Mouse (Mus musculus) cerebellum, adult 11-12 months (tissue): ENCODE measurements at regions not wholly inside any gene's neighbourhood (a gene's known extent, or its start where the extent isn't known, plus 50 kb on each side); places are given as distances from the start of the nearest gene placed in this dataset.
"Not testable (repeated sequence)": the region's sequence is repeated elsewhere in the genome, so short reads cannot be mapped to it uniquely, and the experiment has no call there.

Experiments
- DNase-seq: peaks from one replicate; pipeline ENCODE4 v3.0.0; 2022

- DNase-seq: not testable (repeated sequence)
These were observed 88.4 kb upstream of the Slc2a12 start for GRCm38 (mm10) chr10:22556401-22556800.

GRCm38 (mm10) chr10:22569250-22570010 is 75.4 kb upstream of the Slc2a12 start:
- not testable (repeated sequence) for DNase-seq

GRCm38 (mm10) chr10:22574048-22574447 is 70.8 kb upstream of the Slc2a12 start:
- not testable (repeated sequence) for DNase-seq

DNA sequence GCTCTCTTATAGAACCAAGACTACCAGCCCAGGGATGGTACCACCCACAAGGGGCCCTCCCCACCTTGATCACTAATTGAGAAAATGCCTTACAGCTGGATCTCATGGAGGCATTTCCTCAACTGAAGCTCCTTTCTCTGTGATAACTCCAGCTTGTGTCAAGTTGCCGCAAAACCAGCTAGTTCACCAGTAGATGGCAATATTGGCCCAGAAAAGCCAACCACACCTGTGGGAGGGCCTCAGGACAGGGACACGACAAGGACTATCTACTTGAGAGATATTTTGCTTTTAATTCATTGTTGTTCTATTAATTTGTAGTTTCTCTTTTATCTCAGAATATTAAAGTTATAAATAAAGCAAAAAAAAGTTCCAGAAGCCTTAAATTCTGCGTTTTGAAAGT is 65.4 kb upstream of the Slc2a12 start:
- DNase-seq: peak; percentile 45

GRCm38 (mm10) chr10:22581300-22581699 is 63.5 kb upstream of the Slc2a12 start:
- DNase-seq: not testable (repeated sequence)

- not testable (repeated sequence) for DNase-seq
These were observed 61.5 kb upstream of the Slc2a12 start for GRCm38 (mm10) chr10:22583306-22583705.

DNA sequence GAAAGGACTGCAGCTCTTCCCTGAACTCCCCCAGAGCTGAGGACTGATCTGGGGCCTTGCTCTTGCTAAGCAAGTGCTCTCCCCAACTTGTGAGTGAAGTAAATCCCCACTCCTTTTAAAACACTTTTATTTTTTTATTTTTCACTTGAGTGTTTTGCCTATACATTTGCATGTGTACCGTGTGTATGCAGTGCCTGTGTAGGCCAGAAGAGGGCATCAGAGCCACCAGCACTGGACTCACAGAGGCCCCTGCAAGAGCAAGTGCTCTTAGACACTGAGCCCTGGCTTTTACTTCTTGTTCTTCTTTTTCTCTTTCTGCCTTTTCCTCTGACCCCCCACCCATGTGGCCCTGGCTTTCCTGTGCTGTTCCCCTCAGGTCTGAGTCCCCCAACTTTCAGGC is 56.2 kb upstream of the Slc2a12 start:
- not testable (repeated sequence) for DNase-seq

DNA sequence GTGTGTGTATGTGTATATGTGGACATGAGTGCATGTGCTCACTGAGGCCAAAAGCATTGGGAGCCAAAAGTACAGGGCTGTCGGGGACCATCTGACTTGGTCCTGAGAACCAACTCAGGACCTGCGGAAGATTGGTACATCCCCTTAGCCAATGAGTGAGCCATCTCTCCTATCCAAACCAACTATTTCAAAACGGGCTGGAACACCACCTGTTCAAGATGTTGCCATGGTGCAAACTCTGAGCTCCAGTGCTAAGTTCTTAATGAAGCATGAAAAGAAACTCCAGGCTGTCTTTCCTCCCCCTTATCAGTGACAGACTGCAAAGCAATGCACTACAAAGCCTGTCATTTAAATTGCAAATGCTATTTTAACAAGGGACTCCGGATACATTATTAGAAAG is 53.1 kb upstream of the Slc2a12 start:
- DNase-seq: not testable (repeated sequence)

DNA sequence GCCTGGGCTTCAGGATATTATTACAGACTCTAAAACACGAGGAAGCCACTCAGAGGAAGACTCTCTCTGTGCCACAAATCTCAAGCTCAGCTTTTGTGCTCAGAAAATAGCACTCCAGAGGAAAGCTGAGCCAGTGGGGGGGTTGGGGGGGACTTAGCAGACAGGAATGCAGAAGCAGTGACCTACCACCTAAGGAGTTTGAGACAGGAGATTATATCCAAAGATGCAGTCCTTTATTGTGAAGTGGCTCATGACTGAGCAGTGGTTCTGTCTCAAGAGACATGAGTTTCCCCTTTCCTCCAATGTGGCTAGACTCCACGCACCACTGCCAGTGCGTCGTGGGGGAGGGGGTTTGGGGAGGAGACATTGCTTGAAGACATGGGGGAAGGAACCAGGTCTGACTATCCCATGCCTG is 52.6 kb upstream of the Slc2a12 start:
- DNase-seq: not testable (repeated sequence)

DNA sequence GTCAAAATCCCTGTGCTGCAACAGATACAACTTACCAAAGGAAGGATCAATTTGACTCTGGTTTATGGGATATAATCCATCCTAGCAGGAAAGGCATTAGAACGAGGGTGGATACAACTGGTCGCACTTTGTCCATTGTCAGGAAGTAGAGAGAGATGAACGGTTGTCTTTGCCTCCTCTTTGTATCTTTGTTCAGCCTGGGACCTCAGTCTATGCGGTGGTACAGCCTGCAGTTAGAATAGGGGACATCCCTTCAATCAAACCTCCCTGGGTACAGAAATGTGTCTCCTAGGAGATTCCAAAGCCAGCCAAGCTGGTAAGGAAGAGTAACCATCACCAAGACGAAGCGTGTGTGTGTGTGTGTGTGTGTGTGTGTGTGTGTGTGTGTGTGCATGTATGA is 52.1 kb upstream of the Slc2a12 start:
- not testable (repeated sequence) for DNase-seq
